Comparison of ENCODE assay signal across 17 mouse cellular contexts in genomic region chr4:119498319-119498848, GRCm38 (mm10). TPM values are rescaled to one million over a fixed set of nuclear protein-coding genes. Genes with fewer than 3 reads are reported as not detected.
"Had no signal": no experiment of that assay in that cellular context is flagged by ENCODE, and none has a peak within 500 bp of the region (broad histone marks: within the 10 kb centered on the region; RNA-seq: fewer than 3 reads in every experiment).

No protein-coding gene starts in this region.

- H3K9me3 ChIP-seq: midbrain, embryonic 10.5 days; midbrain, embryonic 12.5 days; neural tube, embryonic 12.5 days; stomach, embryonic 15.5 days had no signal

- H3K9ac ChIP-seq: lung, embryonic 14.5 days; midbrain, embryonic 12.5 days; neural tube, embryonic 12.5 days; stomach, embryonic 15.5 days had no signal

- H3K4me3 ChIP-seq: midbrain, embryonic 10.5 days; midbrain, embryonic 12.5 days; neural tube, embryonic 12.5 days; stomach, embryonic 15.5 days had no signal

- H3K4me1 ChIP-seq: midbrain, embryonic 10.5 days; midbrain, embryonic 12.5 days; neural tube, embryonic 12.5 days; stomach, embryonic 15.5 days had no signal

- DNase-seq: lung, adult 18-20 months; lung, embryonic 14.5 days; lung, postnatal 10 days; lung, postnatal 4 days; midbrain, embryonic 14.5 days; right cerebral cortex, postnatal 14 days; thymus, adult 2 months; thymus, postnatal 14 days; thymus, postnatal 36 days had no signal

- H3K4me2 ChIP-seq: lung, embryonic 14.5 days; midbrain, embryonic 12.5 days; neural tube, embryonic 12.5 days; stomach, embryonic 15.5 days had no signal

- H3K27me3 ChIP-seq: neural tube, embryonic 12.5 days; stomach, embryonic 15.5 days had no signal

- H3K36me3 ChIP-seq: midbrain, embryonic 10.5 days; midbrain, embryonic 12.5 days; neural tube, embryonic 12.5 days; stomach, embryonic 15.5 days had no signal

- H3K27ac ChIP-seq: midbrain, embryonic 10.5 days; midbrain, embryonic 12.5 days; neural tube, embryonic 12.5 days; stomach, embryonic 15.5 days; stomach, postnatal 0 days had no signal

RNA-seq across cellular contexts. Expression of gene Rimkla, which starts 6.0 kb away (rescaled TPM):
- total RNA-seq: megakaryocyte, adult 5-6 weeks; megakaryocyte-erythroid progenitor cell, adult 5-6 weeks; monocyte, adult 5-6 weeks had no signal
